ENCODE assay signal across 22 mouse cellular contexts in genomic region chr8:105292471-105292870, GRCm38 (mm10). TPM values are rescaled to one million over a fixed set of nuclear protein-coding genes. Genes with fewer than 3 reads are reported as not detected.
DNase-seq lines count a peak whose midpoint lies in the region; ATAC-seq and TF ChIP-seq lines count a peak whose summit lies in the region.
"Had no signal": no experiment of that assay in that cellular context is flagged by ENCODE, and none has a peak within 500 bp of the region (broad histone marks: within the 10 kb centered on the region; RNA-seq: fewer than 3 reads in every experiment).

No protein-coding gene starts in this region.

- peak; percentile 35 for DNase-seq in adrenal gland, adult 2 months
- DNase-seq in adrenal gland, postnatal 10 days = no peak
- peak; percentile 65 for DNase-seq in cerebellum, adult 9-11 months
- no peak for DNase-seq in cerebellum, postnatal 4 days (ENCODE audit: low spot score in 2 of 2)
- peak; percentile 65 for DNase-seq in 3134 (ENCODE audit: extremely low read depth, insufficient read length, low spot score)
- DNase-seq in Muller cell, postnatal 12 days (ENCODE audit: inconsistent ontology term) = peak; percentile 59
- DNase-seq in liver, postnatal 0 days = no peak
- DNase-seq in right cerebral cortex, postnatal 4 days = no peak
- DNase-seq: adrenal gland, adult 8-10 months; embryo, embryonic 11 days; forebrain, postnatal 0 days; gastrocnemius, postnatal 14 days; heart, adult 2 months; heart, postnatal 14 days had no signal

- no peak overlapping the region for H3K4me2 ChIP-seq in liver, postnatal 0 days (ENCODE audit: low read depth, low read length)
- H3K4me2 ChIP-seq: embryonic facial prominence, embryonic 12.5 days; forebrain, embryonic 13.5 days; heart, embryonic 11.5 days; heart, embryonic 15.5 days; hindbrain, embryonic 13.5 days had no signal

- H3K36me3 ChIP-seq in liver, postnatal 0 days (replicated peaks; ENCODE audit: insufficient read depth, low read length) = no peaks in the 10 kb centered on the region
- H3K36me3 ChIP-seq: embryonic facial prominence, embryonic 12.5 days; heart, embryonic 15.5 days; hindbrain, embryonic 13.5 days had no signal

- no peaks in the 10 kb centered on the region for H3K9me3 ChIP-seq in liver, postnatal 0 days (ENCODE audit: low read length)
- H3K9me3 ChIP-seq: embryonic facial prominence, embryonic 12.5 days; forebrain, embryonic 13.5 days; G1E; heart, embryonic 15.5 days; hindbrain, embryonic 13.5 days had no signal

- H3K27me3 ChIP-seq in liver, postnatal 0 days (ENCODE audit: insufficient read depth, low read length) = peaks cover 11% of the 10 kb centered on the region
- H3K27me3 ChIP-seq: CH12.LX had no signal

- H3K4me3 ChIP-seq in liver, postnatal 0 days (ENCODE audit: low read depth, low read length) = no peak overlapping the region
- H3K4me3 ChIP-seq: embryonic facial prominence, embryonic 12.5 days; forebrain, embryonic 13.5 days; heart, adult 2 months; heart, embryonic 15.5 days; hindbrain, embryonic 13.5 days had no signal

- peaks cover 36% of the 10 kb centered on the region for H3K4me1 ChIP-seq in liver, postnatal 0 days (ENCODE audit: insufficient read depth)

- TF ChIP-seq EP300 in liver, postnatal 0 days (IDR thresholded peaks at IDR 0.05; ENCODE audit: low read depth) = no peak

- H3K27ac ChIP-seq in liver, postnatal 0 days (ENCODE audit: low read depth) = no peak overlapping the region
- H3K27ac ChIP-seq: embryonic facial prominence, embryonic 12.5 days; forebrain, embryonic 13.5 days; heart, adult 2 months; heart, embryonic 15.5 days; hindbrain, embryonic 13.5 days; hindbrain, postnatal 0 days had no signal

- no peak for ATAC-seq in liver, postnatal 0 days
- ATAC-seq: forebrain, embryonic 13.5 days; forebrain, postnatal 0 days; hindbrain, postnatal 0 days had no signal

- 71% methylated on average over 7 of the region's 7 CpGs for WGBS in liver, postnatal 0 days (ENCODE audit: insufficient replicate concordance)

- TF ChIP-seq CTCF in liver, postnatal 0 days (IDR thresholded peaks at IDR 0.05; ENCODE audit: low read depth) = no peak

- no peak overlapping the region for H3K9ac ChIP-seq in liver, postnatal 0 days (replicated peaks)
- H3K9ac ChIP-seq: embryonic facial prominence, embryonic 12.5 days; forebrain, embryonic 13.5 days; forebrain, postnatal 0 days; heart, embryonic 15.5 days; hindbrain, embryonic 13.5 days had no signal

RNA-seq across cellular contexts. Expression of gene 4931428F04Rik, which starts 2.8 kb away (rescaled TPM):
- 1 to 10 TPM; 1.8 to 3.4 TPM for total RNA-seq in adrenal gland, adult 2 months (2021)
- 3.4 and 4.1 TPM in 2 replicates for polyA plus RNA-seq in adrenal gland, adult 2 months (2012; rRNA removed)
- 1 to 10 TPM; 4.8 to 6.9 TPM for total RNA-seq in adrenal gland, postnatal 10 days (2021)
- 0.38 and 0.65 TPM in 2 replicates for polyA plus RNA-seq in liver, postnatal 0 days (2015; fragmentation: Nextera tagmentation; extraction: Ambion mirVana)

RNA-seq across cellular contexts. Expression of gene Exoc3l, which starts 3.4 kb away (rescaled TPM):
- total RNA-seq in adrenal gland, adult 2 months (2021) = 10 to 100 TPM; 13.3 to 28.4 TPM
- 34.8 and 55.8 TPM in 2 replicates for polyA plus RNA-seq in adrenal gland, adult 2 months (2012; rRNA removed)
- total RNA-seq in adrenal gland, postnatal 10 days (2021) = 10 to 100 TPM; 14.2 to 22.8 TPM
- 6.6 and 7.1 TPM in 2 replicates for polyA plus RNA-seq in liver, postnatal 0 days (2015; fragmentation: Nextera tagmentation; extraction: Ambion mirVana)

RNA-seq across cellular contexts. Expression of gene E2f4, which starts 5.0 kb away (rescaled TPM):
- 10 to 100 TPM; 35.9 to 47.0 TPM for total RNA-seq in adrenal gland, adult 2 months (2021)
- 94.8 and 108 TPM in 2 replicates for polyA plus RNA-seq in adrenal gland, adult 2 months (2012; rRNA removed)
- total RNA-seq in adrenal gland, postnatal 10 days (2021) = 10 to 100 TPM; 36.3 to 41.6 TPM
- 62.9 and 65.7 TPM in 2 replicates for polyA plus RNA-seq in liver, postnatal 0 days (2015; fragmentation: Nextera tagmentation; extraction: Ambion mirVana)

RNA-seq across cellular contexts. Expression of gene Elmo3, which starts 12.9 kb away (rescaled TPM):
- 1 to 10 TPM; 5.3 to 6.5 TPM for total RNA-seq in adrenal gland, adult 2 months (2021)
- polyA plus RNA-seq in adrenal gland, adult 2 months (2012; rRNA removed) = 14.2 and 15.4 TPM in 2 replicates
- 1 to 10 TPM; 6.1 to 6.2 TPM for total RNA-seq in adrenal gland, postnatal 10 days (2021)
- polyA plus RNA-seq in liver, postnatal 0 days (2015; fragmentation: Nextera tagmentation; extraction: Ambion mirVana) = 7.8 TPM in 2 replicates

RNA-seq across cellular contexts. Expression of gene Nol3, which starts 16.5 kb away (rescaled TPM):
- 10 to 100 TPM in 1 of 2 experiments, 1 to 10 TPM in 1; 6.2 to 10.3 TPM for total RNA-seq in adrenal gland, adult 2 months (2021)
- 4.4 and 5.3 TPM in 2 replicates for polyA plus RNA-seq in adrenal gland, adult 2 months (2012; rRNA removed)
- 10 to 100 TPM in 1 of 2 experiments, 1 to 10 TPM in 1; 9.4 to 13.1 TPM for total RNA-seq in adrenal gland, postnatal 10 days (2021)
- polyA plus RNA-seq in liver, postnatal 0 days (2015; fragmentation: Nextera tagmentation; extraction: Ambion mirVana) = 0.05 and 0.24 TPM in 2 replicates

Comparison
In these comparisons a context has a peak if more than half of its experiments do, and no peak if none do; other contexts are left out.
1. DNase-seq: peak in adrenal gland, adult 2 months (single experiment), cerebellum, adult 9-11 months (single experiment), 3134 (single experiment) and Muller cell, postnatal 12 days (single experiment); none in adrenal gland, postnatal 10 days (single experiment), cerebellum, postnatal 4 days (0 of 2), liver, postnatal 0 days (single experiment) and right cerebral cortex, postnatal 4 days (single experiment).